Mouse (Mus musculus) adrenal gland, postnatal 14 days (tissue): Measurements from ENCODE around the gene Txndc5. TPM values are rescaled to one million over a fixed set of nuclear protein-coding genes. Genes with fewer than 3 reads are reported as not detected.

Experiments used
- DNase-seq: peaks from one replicate; pipeline ENCODE4 v3.0.0; 2021; ENCODE audit warnings: mixed read lengths
- total RNA-seq: library from RNA; stranded (reverse); gene quantifications from 2 replicates; pipeline ENCODE4 v1.2.3, GENCODE M21; 2021

Gene Txndc5
- total RNA-seq, 1 experiment from 2014 or later, result 125 TPM

GRCm38 (mm10) chr13:38470882-38471281 is 57.7 kb downstream of the Txndc5 start:
- DNase-seq, result no peak

- DNase-seq, result no peak
Observed at GRCm38 (mm10) chr13:38463410-38463809, 65.2 kb downstream of the Txndc5 start.

- no peak for DNase-seq
Observed at GRCm38 (mm10) chr13:38451446-38451845, 77.2 kb downstream of the Txndc5 start.

Other genes starting within 250 kb of the Txndc5 start
- 9.6 and 12.5 TPM in 2 replicates for gene Bmp6, start 183.7 kb downstream of the Txndc5 start, total RNA-seq
- gene Bloc1s5, start 106.3 kb upstream of the Txndc5 start, total RNA-seq, result 13.8 and 17.9 TPM in 2 replicates
- 31.8 and 41.2 TPM in 2 replicates for gene Eef1e1, start 130.2 kb upstream of the Txndc5 start, total RNA-seq